Mouse (Mus musculus) midbrain, postnatal 0 days (tissue): Measurements from ENCODE around the gene Lrp2. TPM values are rescaled to one million over a fixed set of nuclear protein-coding genes. Genes with fewer than 3 reads are reported as not detected.
A peak's percentile ranks its signal among the peaks of the same experiment; 100 is the strongest.

Experiments
- ATAC-seq: fragments of 200-750 bp; cut with Nextera tagmentation; 2 replicates; pipeline ENCODE4 v1.8.0; 2017; ENCODE audit warnings: moderate number of reproducible peaks, mild to moderate bottlenecking, moderate TSS enrichment, moderate library complexity; ENCODE audit not compliant: low FRiP score
- DNase-seq: peaks from one replicate; pipeline ENCODE4 v3.0.0-alpha.2; 2015; ENCODE audit warnings: low spot score
- H3K27ac ChIP-seq: fragments of 300-500 bp; sonication (generic); 2 replicates; pipeline ENCODE4 v1.5.1; 2014; ENCODE audit warnings: low read depth, mild to moderate bottlenecking, low read length, mixed read lengths
- H3K27me3 ChIP-seq: fragments of 300-500 bp; sonication (generic); 2 replicates; pipeline ENCODE4 v1.6.1; 2014; ENCODE audit warnings: low read length, control low read depth, mixed read lengths; ENCODE audit not compliant: insufficient read depth
- H3K36me3 ChIP-seq: fragments of 300-500 bp; sonication (generic); 2 replicates; pipeline ENCODE4 v1.6.1; 2014; ENCODE audit warnings: low read length, control low read depth, mixed read lengths; ENCODE audit not compliant: insufficient read depth
- H3K4me1 ChIP-seq: fragments of 300-500 bp; sonication (generic); 2 replicates; pipeline ENCODE4 v1.6.1; 2014; ENCODE audit warnings: mild to moderate bottlenecking, control low read depth, antibody characterized with exemption, low read length, mixed read lengths; ENCODE audit not compliant: insufficient read depth
- H3K4me2 ChIP-seq: fragments of 300-500 bp; sonication (generic); 2 replicates; pipeline ENCODE4 v1.6.1; 2014; ENCODE audit warnings: low read depth, mild to moderate bottlenecking, low read length, mixed read lengths; ENCODE audit not compliant: poor library complexity, severe bottlenecking
- H3K4me3 ChIP-seq: fragments of 300-500 bp; sonication (generic); 2 replicates; pipeline ENCODE4 v1.5.1; 2014; ENCODE audit warnings: low read depth, mild to moderate bottlenecking, low read length, moderate library complexity
- H3K9ac ChIP-seq: fragments of 300-500 bp; sonication (generic); replicated peaks from 2 replicates; pipeline ENCODE4 v1.6.1; 2014; ENCODE audit warnings: mild to moderate bottlenecking, low read length, moderate library complexity, mixed read lengths; ENCODE audit not compliant: poor library complexity, severe bottlenecking
- H3K9me3 ChIP-seq: fragments of 300-500 bp; sonication (generic); 2 replicates; pipeline ENCODE4 v1.6.1; 2016; ENCODE audit warnings: low read length, control low read depth
- CTCF ChIP-seq: IDR thresholded peaks from 2 replicates; pipeline ENCODE4 v1.5.1; 2016; ENCODE audit warnings: antibody characterized with exemption, mild to moderate bottlenecking
- WGBS: fragments of 180-500 bp; shearing (Covaris S2); extraction: QIAGEN DNeasy Blood & Tissue Kit; methylation state at CpG from one replicate; pipeline ENCODE4 v1.1.7; 2014; 5-methylcytosine and 5-hydroxymethylcytosine counted together
- polyA plus RNA-seq: library from polyadenylated mRNA; unstranded; fragments of >200 nt; fragmentation: Nextera tagmentation; extraction: Ambion mirVana; gene quantifications from 2 replicates; pipeline ENCODE4 v1.2.1, GENCODE M21; 2015
- total RNA-seq: library from RNA; depleted of rRNA; stranded (reverse); fragments of >200 nt; gene quantifications from 2 replicates; pipeline ENCODE4 v1.2.3, GENCODE M21; 2014

Gene Lrp2
- total and polyA plus RNA-seq, 2 experiments from 2014 or later, result 0.22 to 2.3 TPM

- Histone ChIP-seq H3K9ac (no peak overlapping the region), H3K27ac (no peak overlapping the region), H3K4me2 (no peak overlapping the region), H3K36me3 (no peaks in the 10 kb centered on the region), H3K27me3 (no peaks in the 10 kb centered on the region), H3K4me1 (no peaks in the 10 kb centered on the region), H3K4me3 (no peak overlapping the region), H3K9me3 (no peaks in the 10 kb centered on the region)
- TF ChIP-seq CTCF, result no peak
- DNase-seq, result no peak
- ATAC-seq, result no peak
- WGBS, result 84% methylated on average over 9 of the region's 9 CpGs
Observed at GRCm38 (mm10) chr2:69395597-69396248, 190.1 kb downstream of the Lrp2 start.

- H3K4me3 ChIP-seq, result no peak overlapping the region
- H3K36me3 ChIP-seq, result no peaks in the 10 kb centered on the region
- 94% methylated on average over 2 of the region's 2 CpGs for WGBS
- DNase-seq, result no peak
- H3K9me3 ChIP-seq, result no peaks in the 10 kb centered on the region
- no peak overlapping the region for H3K27ac ChIP-seq
- no peak for TF ChIP-seq CTCF
- H3K4me1 ChIP-seq, result no peaks in the 10 kb centered on the region
- H3K27me3 ChIP-seq, result no peaks in the 10 kb centered on the region
- no peak overlapping the region for H3K4me2 ChIP-seq
- H3K9ac ChIP-seq, result no peak overlapping the region
- ATAC-seq, result no peak
Observed at GRCm38 (mm10) chr2:69393947-69394346, 191.9 kb downstream of the Lrp2 start.

- Histone ChIP-seq H3K27me3 (no peaks in the 10 kb centered on the region), H3K4me2 (no peak overlapping the region), H3K4me1 (no peaks in the 10 kb centered on the region), H3K4me3 (no peak overlapping the region), H3K9ac (no peak overlapping the region), H3K36me3 (no peaks in the 10 kb centered on the region), H3K27ac (no peak overlapping the region), H3K9me3 (no peaks in the 10 kb centered on the region)
- ATAC-seq (no peak), DNase-seq (no peak)
- TF ChIP-seq CTCF, result no peak
- WGBS, result 92% methylated on average over 3 of the region's 3 CpGs
Observed at GRCm38 (mm10) chr2:69386118-69386871, 199.6 kb downstream of the Lrp2 start.

GRCm38 (mm10) chr2:69382838-69383237, 203.0 kb downstream of the Lrp2 start:
- Histone ChIP-seq H3K27me3 (no peaks in the 10 kb centered on the region), H3K4me1 (no peaks in the 10 kb centered on the region), H3K4me3 (no peak overlapping the region), H3K9ac (no peak overlapping the region), H3K27ac (no peak overlapping the region), H3K9me3 (no peaks in the 10 kb centered on the region), H3K4me2 (no peak overlapping the region), H3K36me3 (no peaks in the 10 kb centered on the region)
- TF ChIP-seq CTCF, result no peak
- ATAC-seq, result no peak
- no peak for DNase-seq
- 91% methylated on average over 5 of the region's 5 CpGs for WGBS

- Histone ChIP-seq H3K9ac (no peak overlapping the region), H3K4me1 (no peaks in the 10 kb centered on the region), H3K36me3 (no peaks in the 10 kb centered on the region), H3K4me2 (no peak overlapping the region), H3K9me3 (no peaks in the 10 kb centered on the region), H3K27ac (no peak overlapping the region), H3K27me3 (no peaks in the 10 kb centered on the region), H3K4me3 (no peak overlapping the region)
- whole genome bisulfite sequencing, result 48% methylated on average over 8 of the region's 8 CpGs
- TF ChIP-seq CTCF, result peak; percentile 31; the same call in 1 of the 2 replicates
- no peak for DNase-seq
- ATAC-seq, result no peak
Observed at GRCm38 (mm10) chr2:69381740-69382139, 204.1 kb downstream of the Lrp2 start.

GRCm38 (mm10) chr2:69380281-69380680, 205.6 kb downstream of the Lrp2 start, which contains the start of gene Dhrs9:
Gene Dhrs9 (plus strand): TSS chr2:69380445.
- Histone ChIP-seq H3K27me3 (no peaks in the 10 kb centered on the region), H3K36me3 (no peaks in the 10 kb centered on the region), H3K4me1 (no peaks in the 10 kb centered on the region), H3K9ac (no peak within 1 kb of the TSS), H3K27ac (no peak within 1 kb of the TSS), H3K4me3 (no peak within 1 kb of the TSS), H3K4me2 (no peak within 1 kb of the TSS), H3K9me3 (no peaks in the 10 kb centered on the region)
- DNase-seq, result no peak
- TF ChIP-seq CTCF, result no peak
- 88% methylated on average over 13 of the region's 13 CpGs for WGBS
- ATAC-seq, result no peak
